Mouse (Mus musculus) liver, postnatal 0 days (tissue): Measurements from ENCODE around the gene Ltv1.

Experiments
- CTCF ChIP-seq: sonication (generic); IDR thresholded peaks from 2 replicates; pipeline ENCODE4 v1.5.1; 2016; ENCODE audit warnings: antibody characterized with exemption, low read depth
- EP300 ChIP-seq: IDR thresholded peaks from 2 replicates; pipeline ENCODE4 v1.6.1; 2016; ENCODE audit warnings: antibody characterized with exemption, low read depth, mild to moderate bottlenecking

GRCm38 (mm10) chr10:13172798-13173221 is 20.2 kb downstream of the Ltv1 start:
- TF ChIP-seq CTCF (no peak), EP300 (no peak)
